Mouse (Mus musculus): ENCODE data around the gene Mmd2.

GRCm38 (mm10) chr5:142640088-142640487 lies 31.5 kb upstream of the Mmd2 start:
- TF ChIP-seq ZMIZ1 (IDR thresholded peaks at IDR 0.05; ENCODE audit: low read depth, low read length), result no peak
- no peak for TF ChIP-seq JUND (conservative IDR thresholded peaks at IDR 0.05; ENCODE audit: low read depth, low read length)
